Mouse (Mus musculus) embryonic facial prominence, embryonic 12.5 days (tissue): ENCODE results near the gene Neil1. TPM values are rescaled to one million over a fixed set of nuclear protein-coding genes. Genes with fewer than 3 reads are reported as not detected.
A peak's percentile ranks its signal among the peaks of the same experiment; 100 is the strongest.

Experiments
- ATAC-seq: fragments of 200-750 bp; cut with Nextera tagmentation; 2 replicates; pipeline ENCODE4 v1.8.0; 2017; ENCODE audit not compliant: insufficient number of reproducible peaks, insufficient read depth, low FRiP score, low TSS enrichment
- H3K27ac ChIP-seq: fragments of 300-500 bp; sonication (generic); 2 replicates; pipeline ENCODE4 v1.5.1; 2016; ENCODE audit warnings: mild to moderate bottlenecking
- H3K27me3 ChIP-seq: fragments of 300-500 bp; sonication (generic); 2 replicates; pipeline ENCODE4 v1.6.1; 2016; ENCODE audit warnings: mild to moderate bottlenecking, moderate library complexity
- H3K36me3 ChIP-seq: fragments of 300-500 bp; sonication (generic); 2 replicates; pipeline ENCODE4 v1.6.1; 2016; ENCODE audit warnings: mild to moderate bottlenecking
- H3K4me1 ChIP-seq: fragments of 300-500 bp; sonication (generic); 2 replicates; pipeline ENCODE4 v1.6.1; 2016
- H3K4me2 ChIP-seq: fragments of 300-500 bp; sonication (generic); replicated peaks from 2 replicates; pipeline ENCODE4 v1.6.1; 2016; ENCODE audit warnings: mild to moderate bottlenecking, moderate library complexity
- H3K4me3 ChIP-seq: fragments of 300-500 bp; sonication (generic); 2 replicates; pipeline ENCODE4 v1.5.1; 2016; ENCODE audit warnings: mild to moderate bottlenecking
- H3K9ac ChIP-seq: fragments of 300-500 bp; sonication (generic); 2 replicates; pipeline ENCODE4 v1.6.1; 2016; ENCODE audit warnings: mild to moderate bottlenecking, moderate library complexity
- H3K9me3 ChIP-seq: fragments of 300-500 bp; sonication (generic); 2 replicates; pipeline ENCODE4 v1.6.1; 2016; ENCODE audit warnings: mild to moderate bottlenecking, moderate library complexity
- WGBS: fragments of 180-500 bp; shearing (Covaris S2); methylation state at CpG from one replicate; pipeline ENCODE4 v1.1.7; 2016; 5-methylcytosine and 5-hydroxymethylcytosine counted together
- polyA plus RNA-seq: library from polyadenylated mRNA; unstranded; fragments of >200 nt; fragmentation: Nextera tagmentation; extraction: Ambion mirVana; gene quantifications from 2 replicates; pipeline ENCODE4 v1.2.1, GENCODE M21; 2016

The Neil1 gene
- polyA plus RNA-seq: 8.4 and 9.7 TPM in 2 replicates

DNA sequence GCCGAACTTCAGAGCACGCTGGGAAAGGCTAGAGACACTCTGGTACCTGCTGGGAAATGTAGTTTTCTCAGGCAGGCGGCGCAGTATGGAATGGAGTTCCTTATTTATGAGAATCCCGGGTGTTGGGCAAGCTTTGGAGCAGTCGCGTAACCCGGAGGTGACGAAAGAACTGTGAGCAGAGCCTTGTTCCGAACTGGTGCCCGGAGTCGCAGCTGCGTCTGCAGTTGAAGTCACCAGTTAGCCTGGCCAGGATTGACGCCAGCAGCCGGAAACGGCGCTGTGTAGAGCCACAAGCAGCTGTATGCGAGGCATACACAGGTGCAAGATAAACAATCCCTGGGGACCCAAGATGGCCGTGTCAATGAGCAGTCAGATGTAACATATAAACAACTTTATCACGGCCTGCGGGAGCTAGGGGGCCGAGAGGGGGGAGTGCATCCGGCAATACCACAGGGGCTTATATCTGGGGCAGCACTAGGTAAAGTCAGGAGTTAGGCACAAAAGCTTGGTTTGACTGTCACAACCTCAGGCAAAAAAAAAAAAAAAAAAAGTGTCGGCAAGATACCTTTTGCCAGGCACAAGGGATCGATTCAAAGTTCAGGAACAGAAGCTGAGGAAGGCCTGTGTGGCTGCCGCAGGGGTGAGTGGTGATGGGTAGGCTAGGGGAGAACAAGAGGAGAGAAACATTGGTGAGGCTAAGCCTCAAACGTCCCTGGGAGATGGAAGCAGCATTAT lies at the start of gene Neil1:
Gene Neil1 (minus strand): TSS at position 162 of the 735 bp plus-strand sequence.
- H3K4me2 ChIP-seq: peak within 1 kb of the TSS; percentile 57
- 1% methylated on average over 27 of the region's 27 CpGs for WGBS
- peaks cover 14% of the 10 kb centered on the region for H3K4me1 ChIP-seq
- peak; percentile 86 for ATAC-seq
- H3K36me3 ChIP-seq: peaks cover 13% of the 10 kb centered on the region; the same call in 1 of the 2 replicates
- no peaks in the 10 kb centered on the region for H3K27me3 ChIP-seq
- peak within 1 kb of the TSS; percentile 60 for H3K9ac ChIP-seq
- peak within 1 kb of the TSS; percentile 51 for H3K4me3 ChIP-seq
- H3K9me3 ChIP-seq: no peaks in the 10 kb centered on the region
- H3K27ac ChIP-seq: peak within 1 kb of the TSS; percentile 72

DNA sequence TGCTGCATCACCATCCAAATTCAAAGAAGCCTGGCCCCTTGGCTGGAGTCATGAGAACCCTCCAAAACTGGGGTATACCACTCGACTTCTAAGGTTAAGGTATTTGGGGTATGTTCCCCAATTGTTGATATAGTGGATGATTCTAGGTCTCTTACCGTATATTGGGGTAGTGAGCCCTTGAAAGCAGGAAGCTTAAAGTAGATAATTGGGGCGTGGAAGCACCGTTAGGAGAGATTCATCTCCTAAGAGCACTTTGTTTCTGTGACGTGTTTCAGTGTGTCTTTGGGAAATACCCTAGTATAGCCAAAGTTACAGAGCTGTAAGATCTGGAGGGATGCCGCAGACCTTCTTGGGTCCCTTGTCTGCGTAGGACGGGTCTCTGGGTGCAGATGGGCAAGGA lies 49.3 kb upstream of the Neil1 start:
- Histone ChIP-seq H3K4me1 (no peaks in the 10 kb centered on the region), H3K9me3 (no peaks in the 10 kb centered on the region), H3K4me3 (no peak overlapping the region), H3K36me3 (no peaks in the 10 kb centered on the region), H3K27ac (no peak overlapping the region), H3K9ac (no peak overlapping the region), H3K4me2 (no peak overlapping the region), H3K27me3 (peaks cover 3% of the 10 kb centered on the region; the same call in 1 of the 2 replicates)
- 70% methylated on average over 8 of the region's 8 CpGs for WGBS
- no peak for ATAC-seq

DNA sequence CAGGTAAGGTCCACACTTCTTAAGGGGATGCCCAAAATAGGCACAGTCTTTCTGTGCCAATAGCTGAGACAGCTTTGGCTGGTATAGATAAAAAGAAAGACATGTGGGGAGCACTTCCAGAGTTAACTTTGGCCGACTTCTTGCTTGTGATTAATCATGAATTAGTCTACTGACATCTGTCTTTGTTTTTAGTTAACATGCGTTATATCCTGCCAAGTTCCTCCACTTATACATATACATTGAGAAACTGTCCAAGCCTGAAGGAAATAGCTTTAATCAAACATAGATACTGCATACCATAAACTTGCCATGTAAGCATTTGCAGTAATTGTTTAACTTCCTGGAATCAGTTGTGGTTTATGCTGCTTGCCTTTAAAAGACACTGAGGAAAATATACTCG lies 48.6 kb upstream of the Neil1 start:
- no peak overlapping the region for H3K4me2 ChIP-seq
- no peak overlapping the region for H3K27ac ChIP-seq
- WGBS: 62% methylated on average over 3 of the region's 3 CpGs

DNA sequence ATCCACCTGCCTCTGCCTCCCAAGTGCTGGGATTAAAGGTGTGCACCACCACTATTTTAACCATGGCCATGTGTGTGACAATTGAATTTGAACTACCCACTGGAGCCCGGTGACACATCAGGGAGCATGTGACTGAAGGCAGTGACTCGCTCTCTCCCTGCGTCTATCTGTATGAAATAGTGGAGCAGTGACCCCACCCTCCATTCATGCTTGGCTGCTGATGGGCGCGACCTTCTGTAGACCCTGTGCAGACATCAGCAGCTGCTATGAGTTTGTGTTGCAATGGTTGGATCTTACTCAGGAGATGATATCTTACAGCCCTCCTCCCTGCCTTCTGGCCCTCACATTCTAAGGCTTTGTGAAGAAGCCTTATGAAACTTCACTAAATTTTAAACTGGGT lies 20.3 kb upstream of the Neil1 start:
- Histone ChIP-seq H3K4me2 (no peak overlapping the region), H3K4me1 (no peaks in the 10 kb centered on the region), H3K9me3 (no peaks in the 10 kb centered on the region), H3K4me3 (no peak overlapping the region), H3K27me3 (no peaks in the 10 kb centered on the region), H3K27ac (no peak overlapping the region), H3K9ac (no peak overlapping the region), H3K36me3 (no peaks in the 10 kb centered on the region)
- ATAC-seq: no peak
- 86% methylated on average over 5 of the region's 5 CpGs for WGBS

More for the DNA sequence above, 48.6 kb upstream of the Neil1 start:
- Histone ChIP-seq H3K4me3 (no peak overlapping the region), H3K9ac (no peak overlapping the region), H3K36me3 (no peaks in the 10 kb centered on the region), H3K27me3 (peaks cover 3% of the 10 kb centered on the region; the same call in 1 of the 2 replicates), H3K4me1 (no peaks in the 10 kb centered on the region), H3K9me3 (no peaks in the 10 kb centered on the region)
- ATAC-seq: no peak

DNA sequence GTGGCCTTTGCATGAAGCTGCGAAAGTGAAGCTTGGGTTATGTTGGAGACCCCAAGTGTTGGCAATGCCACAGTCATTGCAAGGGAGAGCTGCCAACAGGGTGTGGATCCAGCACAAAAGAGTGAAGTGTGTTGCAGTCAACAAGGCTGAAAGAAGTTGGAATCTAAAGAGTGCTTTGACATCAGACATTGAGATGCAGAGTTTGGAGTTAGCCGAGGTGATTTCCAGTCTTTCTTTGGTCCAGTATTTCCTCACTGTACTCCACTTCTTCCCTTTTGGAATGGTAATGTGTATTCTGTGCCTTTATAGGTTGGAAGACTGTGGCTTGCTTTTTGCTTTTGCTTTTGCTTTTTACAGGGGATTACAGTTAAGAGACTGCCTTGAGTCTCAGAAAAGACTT lies 18.1 kb upstream of the Neil1 start:
- Histone ChIP-seq H3K36me3 (no peaks in the 10 kb centered on the region), H3K27ac (no peak overlapping the region), H3K4me3 (no peak overlapping the region), H3K9ac (no peak overlapping the region), H3K4me1 (no peaks in the 10 kb centered on the region), H3K9me3 (no peaks in the 10 kb centered on the region), H3K27me3 (no peaks in the 10 kb centered on the region), H3K4me2 (no peak overlapping the region)
- ATAC-seq: no peak
- 89% methylated on average over 2 of the region's 2 CpGs for WGBS

DNA sequence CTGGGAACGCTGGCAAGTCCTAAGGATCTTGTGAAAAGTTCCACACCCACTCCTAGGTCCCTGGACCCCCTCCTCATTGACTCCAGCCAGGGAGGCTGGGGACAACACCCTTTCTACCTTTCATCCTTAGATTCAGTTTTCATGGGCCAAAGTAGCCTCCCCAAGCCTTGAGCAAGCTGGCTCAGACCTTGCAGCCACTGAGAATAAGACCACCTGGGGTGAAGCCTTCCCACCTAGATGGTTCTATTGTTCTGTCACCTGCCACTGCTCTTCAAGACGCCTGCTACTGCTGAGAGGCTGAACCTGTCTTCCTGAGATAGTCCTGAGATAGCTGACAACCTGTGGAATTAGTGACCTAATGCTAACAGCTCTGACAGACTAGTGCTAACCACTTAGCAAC lies 15.0 kb upstream of the Neil1 start:
- ATAC-seq: no peak
- 41% methylated on average over 2 of the region's 2 CpGs for WGBS

DNA sequence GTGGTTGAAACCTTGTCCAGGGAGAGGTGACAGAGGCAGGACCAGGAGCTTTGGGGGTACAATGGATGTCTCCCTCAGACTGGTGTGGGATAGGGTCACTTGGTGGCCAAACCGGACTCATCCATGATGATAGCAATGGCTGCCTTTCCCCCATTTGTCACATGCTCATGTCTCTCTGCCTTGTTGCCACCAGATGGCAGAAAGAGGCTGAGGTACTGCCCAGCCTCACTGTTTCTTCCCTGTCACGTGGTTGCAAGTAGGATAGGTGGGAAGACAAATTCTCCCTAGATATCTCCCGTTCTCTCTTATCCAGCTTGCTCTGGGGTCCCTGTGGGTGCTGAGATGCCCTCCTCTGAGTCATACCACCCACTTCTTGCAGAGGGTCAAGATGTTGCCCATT lies 14.4 kb upstream of the Neil1 start:
- ATAC-seq: no peak
- Histone ChIP-seq H3K4me3 (no peak overlapping the region), H3K36me3 (no peaks in the 10 kb centered on the region), H3K27me3 (no peaks in the 10 kb centered on the region), H3K4me1 (peaks cover 6% of the 10 kb centered on the region), H3K27ac (no peak overlapping the region), H3K9me3 (no peaks in the 10 kb centered on the region), H3K9ac (no peak overlapping the region), H3K4me2 (no peak overlapping the region)
- 26% methylated on average over 3 of the region's 3 CpGs for WGBS

More for the DNA sequence above, 15.0 kb upstream of the Neil1 start:
- no peak overlapping the region for H3K4me2 ChIP-seq
- H3K9ac ChIP-seq: no peak overlapping the region
- H3K4me1 ChIP-seq: peaks cover 3% of the 10 kb centered on the region; the same call in 1 of the 2 replicates
- H3K27ac ChIP-seq: no peak overlapping the region
- no peaks in the 10 kb centered on the region for H3K36me3 ChIP-seq
- no peaks in the 10 kb centered on the region for H3K27me3 ChIP-seq
- H3K4me3 ChIP-seq: no peak overlapping the region
- H3K9me3 ChIP-seq: no peaks in the 10 kb centered on the region

DNA sequence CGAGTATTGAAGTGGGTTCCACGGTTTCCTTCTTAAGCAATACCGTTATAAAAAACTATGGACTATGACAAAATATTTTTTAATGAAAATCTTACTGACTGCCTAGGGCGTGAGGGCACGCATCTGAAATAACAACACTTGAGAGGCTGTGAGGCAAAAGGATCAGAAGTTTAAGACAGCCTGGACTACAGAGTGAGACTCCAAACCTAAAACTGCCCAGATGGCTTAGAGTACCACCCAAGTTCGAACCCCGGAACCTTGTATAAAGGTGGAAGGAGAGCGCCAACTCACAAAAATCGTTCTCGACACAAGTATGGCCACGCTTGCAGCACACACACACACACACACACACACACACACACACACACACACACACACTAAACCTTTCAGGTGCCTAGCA lies 10.4 kb upstream of the Neil1 start:
- Histone ChIP-seq H3K27me3 (no peaks in the 10 kb centered on the region), H3K36me3 (peaks cover 15% of the 10 kb centered on the region), H3K4me3 (peak overlapping the region; percentile 83), H3K9ac (no peak overlapping the region), H3K27ac (no peak overlapping the region), H3K4me2 (peak overlapping the region; percentile 96), H3K9me3 (no peaks in the 10 kb centered on the region), H3K4me1 (peaks cover 10% of the 10 kb centered on the region)
- WGBS: 41% methylated on average over 11 of the region's 11 CpGs
- ATAC-seq: no peak

DNA sequence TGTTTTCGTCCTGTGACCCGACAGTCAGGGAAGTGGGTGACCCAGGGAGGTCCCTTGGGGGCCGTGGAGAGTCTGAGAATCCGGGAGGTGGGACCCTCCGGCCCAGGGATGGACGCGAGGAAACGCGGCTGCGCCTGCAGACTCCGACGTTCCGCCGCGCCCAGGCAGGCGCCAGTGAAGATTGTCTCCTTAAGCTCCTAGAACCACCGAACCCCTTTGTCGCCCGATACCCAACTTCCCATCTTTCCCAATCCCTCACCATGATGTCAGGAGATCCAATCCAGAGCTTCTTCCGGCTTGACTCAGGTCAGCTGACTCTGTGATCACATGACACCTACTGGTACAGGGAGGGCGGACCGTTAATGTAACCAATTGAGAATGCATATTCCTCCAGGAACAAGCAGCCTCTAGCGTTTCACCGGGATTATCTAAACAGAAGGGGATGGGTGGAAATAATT lies 9.9 kb upstream of the Neil1 start, which contains the start of gene Commd4:
Gene Commd4 (minus strand): TSS at position 319 of the 458 bp plus-strand sequence.
- H3K4me1 ChIP-seq: peaks cover 10% of the 10 kb centered on the region
- no peak; the same call in 1 of the 2 replicates for ATAC-seq
- WGBS: 0% methylated on average over 24 of the region's 24 CpGs
- H3K36me3 ChIP-seq: peaks cover 15% of the 10 kb centered on the region
- H3K27me3 ChIP-seq: no peaks in the 10 kb centered on the region
- H3K27ac ChIP-seq: no peak within 1 kb of the TSS
- peak within 1 kb of the TSS; percentile 83 for H3K4me3 ChIP-seq
- H3K9ac ChIP-seq: peak within 1 kb of the TSS; percentile 60
- no peaks in the 10 kb centered on the region for H3K9me3 ChIP-seq
- H3K4me2 ChIP-seq: peak within 1 kb of the TSS; percentile 96

GRCm38 (mm10) chr9:57157499-57157898 lies 9.4 kb upstream of the Neil1 start:
- H3K4me1 ChIP-seq: peaks cover 10% of the 10 kb centered on the region
- no peak overlapping the region for H3K27ac ChIP-seq
- H3K27me3 ChIP-seq: no peaks in the 10 kb centered on the region
- H3K9me3 ChIP-seq: no peaks in the 10 kb centered on the region
- no peak for ATAC-seq
- peaks cover 15% of the 10 kb centered on the region for H3K36me3 ChIP-seq
- WGBS: 34% methylated on average over 13 of the region's 13 CpGs
- peak overlapping the region; percentile 83 for H3K4me3 ChIP-seq
- peak overlapping the region; percentile 96 for H3K4me2 ChIP-seq
- peak overlapping the region; percentile 60 for H3K9ac ChIP-seq

GRCm38 (mm10) chr9:57156823-57157222 lies 8.7 kb upstream of the Neil1 start:
- H3K9me3 ChIP-seq: no peaks in the 10 kb centered on the region
- ATAC-seq: no peak
- H3K4me3 ChIP-seq: no peak overlapping the region
- H3K27ac ChIP-seq: no peak overlapping the region
- H3K36me3 ChIP-seq: peaks cover 15% of the 10 kb centered on the region
- peak overlapping the region; percentile 96; the same call in 1 of the 2 replicates for H3K4me2 ChIP-seq
- WGBS: 78% methylated on average over 8 of the region's 8 CpGs
- H3K27me3 ChIP-seq: no peaks in the 10 kb centered on the region
- H3K4me1 ChIP-seq: peaks cover 10% of the 10 kb centered on the region
- H3K9ac ChIP-seq: no peak overlapping the region

GRCm38 (mm10) chr9:57156383-57156782 lies 8.3 kb upstream of the Neil1 start:
- WGBS: 91% methylated on average over 7 of the region's 7 CpGs
- H3K27ac ChIP-seq: no peak overlapping the region
- peaks cover 15% of the 10 kb centered on the region for H3K36me3 ChIP-seq
- no peak overlapping the region for H3K4me3 ChIP-seq
- no peaks in the 10 kb centered on the region for H3K27me3 ChIP-seq
- H3K4me2 ChIP-seq: 0 out of 2 replicates have a peak overlapping the region, but pooled peaks have one; percentile 0
- no peaks in the 10 kb centered on the region for H3K9me3 ChIP-seq
- peaks cover 10% of the 10 kb centered on the region for H3K4me1 ChIP-seq
- ATAC-seq: no peak
- H3K9ac ChIP-seq: no peak overlapping the region
